Mouse (Mus musculus): Measurements from ENCODE around the gene Htt. TPM values are rescaled to one million over a fixed set of nuclear protein-coding genes. Genes with fewer than 3 reads are reported as not detected.
A peak's percentile ranks its signal among the peaks of the same experiment; 100 is the strongest.

Htt gene
- polyA plus RNA-seq, 1 experiment from 2014 or later = 13.5 TPM

DNA sequence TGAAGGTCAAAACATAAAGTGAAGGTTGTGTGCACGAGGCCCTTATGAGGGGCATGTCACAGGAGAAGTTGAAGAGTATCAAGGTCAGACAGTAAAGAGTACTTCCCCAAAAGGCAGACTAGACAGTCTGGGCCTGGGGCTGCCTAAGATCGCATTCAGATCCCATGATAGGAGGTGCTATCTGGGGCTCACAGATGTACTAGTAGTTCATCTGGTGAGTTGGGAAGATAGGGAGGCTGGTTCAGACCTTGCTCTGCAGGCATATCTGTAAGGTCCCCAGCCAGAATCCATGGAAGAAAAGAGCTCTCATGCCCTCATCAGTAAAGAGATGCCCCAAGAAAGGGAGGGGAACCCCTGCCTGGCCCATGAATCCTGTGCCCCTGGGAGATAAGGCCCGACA is 157.2 kb downstream of the Htt start:
- 79% methylated on average over 3 of the region's 3 CpGs for WGBS
- Histone ChIP-seq H3K4me3 (no peak overlapping the region), H3K9me3 (no peaks in the 10 kb centered on the region), H3K36me3 (no peaks in the 10 kb centered on the region; the same call in 1 of the 2 replicates), H3K27me3 (no peaks in the 10 kb centered on the region), H3K9ac (no peak overlapping the region), H3K4me2 (no peak overlapping the region), H3K27ac (no peak overlapping the region), H3K4me1 (no peaks in the 10 kb centered on the region)
- ATAC-seq (ENCODE audit: borderline replicate concordance, extremely low read depth, low FRiP score, low TSS enrichment) = no peak

DNA sequence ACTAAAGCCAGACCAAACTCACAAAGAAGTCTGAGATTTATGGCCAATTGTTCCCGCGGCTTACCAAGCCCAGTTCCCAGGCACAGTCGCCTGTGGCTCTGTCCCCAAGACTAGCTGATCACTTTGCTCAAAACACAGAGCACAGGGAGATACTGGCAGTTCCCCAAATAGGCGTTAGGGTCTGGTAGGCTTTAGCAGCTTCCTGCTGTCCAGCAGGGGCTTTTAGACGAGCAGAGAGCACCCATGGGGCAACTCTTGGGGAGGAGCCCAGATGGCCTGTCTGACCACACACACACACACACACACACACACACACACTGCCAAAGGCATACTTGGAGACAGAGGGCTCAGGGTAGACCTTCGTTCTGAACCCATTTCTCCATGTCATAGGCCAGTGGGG is 161.0 kb downstream of the Htt start:
- H3K9ac ChIP-seq = no peak overlapping the region
- WGBS = 68% methylated on average over 6 of the region's 6 CpGs
- no peaks in the 10 kb centered on the region for H3K27me3 ChIP-seq
- ATAC-seq (ENCODE audit: borderline replicate concordance, extremely low read depth, low FRiP score, low TSS enrichment) = no peak
- H3K4me2 ChIP-seq = no peak overlapping the region
- no peak overlapping the region for H3K4me3 ChIP-seq
- H3K27ac ChIP-seq = no peak overlapping the region
- H3K36me3 ChIP-seq = no peaks in the 10 kb centered on the region; the same call in 1 of the 2 replicates
- no peaks in the 10 kb centered on the region for H3K4me1 ChIP-seq
- H3K9me3 ChIP-seq = no peaks in the 10 kb centered on the region

- H3K4me3 ChIP-seq = no peak overlapping the region
- no peaks in the 10 kb centered on the region for H3K4me1 ChIP-seq
- H3K27ac ChIP-seq = no peak overlapping the region
- H3K4me2 ChIP-seq = no peak overlapping the region
- H3K27me3 ChIP-seq = no peaks in the 10 kb centered on the region
- no peak for ATAC-seq (ENCODE audit: borderline replicate concordance, extremely low read depth, low FRiP score, low TSS enrichment)
- WGBS = 91% methylated on average over 4 of the region's 4 CpGs
- H3K9me3 ChIP-seq = no peaks in the 10 kb centered on the region
- H3K36me3 ChIP-seq = no peaks in the 10 kb centered on the region; the same call in 1 of the 2 replicates
- no peak overlapping the region for H3K9ac ChIP-seq
These were observed 162.4 kb downstream of the Htt start for GRCm38 (mm10) chr5:34923920-34924319.

- Histone ChIP-seq H3K9me3 (no peaks in the 10 kb centered on the region), H3K4me2 (no peak overlapping the region), H3K4me3 (no peak overlapping the region), H3K27me3 (no peaks in the 10 kb centered on the region), H3K27ac (no peak overlapping the region), H3K9ac (no peak overlapping the region), H3K4me1 (no peaks in the 10 kb centered on the region), H3K36me3 (no peaks in the 10 kb centered on the region; the same call in 1 of the 2 replicates)
- ATAC-seq (ENCODE audit: borderline replicate concordance, extremely low read depth, low FRiP score, low TSS enrichment) = no peak
- WGBS = 77% methylated on average over 7 of the region's 7 CpGs
These were observed 163.0 kb downstream of the Htt start for GRCm38 (mm10) chr5:34924519-34924918.

- ATAC-seq (ENCODE audit: borderline replicate concordance, extremely low read depth, low FRiP score, low TSS enrichment) = no peak
- no peaks in the 10 kb centered on the region; the same call in 1 of the 2 replicates for H3K36me3 ChIP-seq
- H3K27me3 ChIP-seq = no peaks in the 10 kb centered on the region
- no peak overlapping the region for H3K27ac ChIP-seq
- H3K4me2 ChIP-seq = no peak overlapping the region
- no peak overlapping the region for H3K9ac ChIP-seq
- no peaks in the 10 kb centered on the region for H3K9me3 ChIP-seq
- peaks cover 23% of the 10 kb centered on the region for H3K4me1 ChIP-seq
- WGBS = 90% methylated on average over 4 of the region's 4 CpGs
- H3K4me3 ChIP-seq = no peak overlapping the region
These were observed 166.1 kb downstream of the Htt start for GRCm38 (mm10) chr5:34927648-34928047.

DNA sequence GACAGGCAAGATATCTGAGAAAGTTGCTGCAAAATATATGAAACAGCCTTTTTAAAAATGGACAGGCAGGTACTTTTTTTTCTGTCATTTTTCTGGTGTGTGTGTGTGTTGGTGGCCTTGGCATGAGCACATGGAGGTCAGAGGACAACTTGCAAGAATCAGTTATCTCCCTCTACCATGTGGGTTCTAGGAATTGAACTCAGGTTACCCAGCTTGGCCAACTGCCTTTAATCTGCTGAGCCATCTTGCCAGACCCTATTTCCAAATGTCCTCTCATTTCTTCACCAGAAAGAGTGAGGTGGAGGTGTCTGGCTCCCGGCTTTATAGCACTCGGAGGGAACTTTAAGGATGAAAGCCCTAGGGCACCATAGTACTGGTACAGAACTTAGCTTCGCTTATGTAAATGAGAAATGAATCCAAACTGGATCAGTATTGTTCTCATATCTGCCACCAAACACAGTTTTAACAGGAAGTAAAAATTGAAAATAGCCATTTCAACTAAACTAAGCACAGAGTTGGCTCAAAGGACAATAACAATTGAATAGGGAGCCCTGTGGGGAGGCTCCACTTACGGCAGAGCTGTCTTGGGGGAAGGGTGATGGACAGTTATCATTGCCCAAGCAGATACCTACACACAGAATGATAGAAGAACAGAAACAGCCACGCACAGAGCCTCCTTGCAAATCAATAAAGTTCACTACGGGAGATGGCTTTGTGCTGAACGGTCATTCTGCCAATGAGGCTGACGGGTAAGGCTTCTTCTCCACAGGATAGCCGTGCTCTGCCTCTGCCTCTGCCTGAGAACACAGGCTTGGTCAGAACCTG is 168.8 kb downstream of the Htt start:
- peaks cover 25% of the 10 kb centered on the region for H3K4me1 ChIP-seq
- no peak overlapping the region for H3K4me2 ChIP-seq
- no peaks in the 10 kb centered on the region for H3K36me3 ChIP-seq
- no peak overlapping the region for H3K9ac ChIP-seq
- WGBS = 90% methylated on average over 9 of the region's 9 CpGs
- no peak for ATAC-seq (ENCODE audit: borderline replicate concordance, extremely low read depth, low FRiP score, low TSS enrichment)
- H3K9me3 ChIP-seq = no peaks in the 10 kb centered on the region
- H3K27ac ChIP-seq = 0 out of 2 replicates have a peak overlapping the region, but pooled peaks have one; percentile 19
- no peak overlapping the region for H3K4me3 ChIP-seq
- H3K27me3 ChIP-seq = no peaks in the 10 kb centered on the region

- H3K9me3 ChIP-seq = no peaks in the 10 kb centered on the region
- ATAC-seq (ENCODE audit: borderline replicate concordance, extremely low read depth, low FRiP score, low TSS enrichment) = no peak
- H3K4me1 ChIP-seq = peaks cover 25% of the 10 kb centered on the region
- H3K27ac ChIP-seq = peak overlapping the region; percentile 86; the same call in 1 of the 2 replicates
- no peak overlapping the region for H3K4me3 ChIP-seq
- WGBS = 61% methylated on average over 2 of the region's 2 CpGs
- H3K27me3 ChIP-seq = no peaks in the 10 kb centered on the region
- no peaks in the 10 kb centered on the region for H3K36me3 ChIP-seq
- H3K9ac ChIP-seq = no peak overlapping the region
- no peak overlapping the region for H3K4me2 ChIP-seq
These were observed 169.6 kb downstream of the Htt start for GRCm38 (mm10) chr5:34931091-34931490.

GRCm38 (mm10) chr5:34931516-34932457 is 170.2 kb downstream of the Htt start:
- H3K36me3 ChIP-seq = no peaks in the 10 kb centered on the region
- H3K9ac ChIP-seq = no peak overlapping the region
- peaks cover 25% of the 10 kb centered on the region for H3K4me1 ChIP-seq
- no peaks in the 10 kb centered on the region for H3K27me3 ChIP-seq
- WGBS = 27% methylated on average over 11 of the region's 11 CpGs
- no peaks in the 10 kb centered on the region for H3K9me3 ChIP-seq
- peak overlapping the region; percentile 86 for H3K27ac ChIP-seq
- peak overlapping the region; percentile 17; the same call in 1 of the 2 replicates for H3K4me2 ChIP-seq
- no peak overlapping the region for H3K4me3 ChIP-seq
- ATAC-seq (ENCODE audit: borderline replicate concordance, extremely low read depth, low FRiP score, low TSS enrichment) = peak; percentile 40; the same call in 1 of the 2 replicates

- ATAC-seq (ENCODE audit: borderline replicate concordance, extremely low read depth, low FRiP score, low TSS enrichment) = no peak
- peak overlapping the region; percentile 86 for H3K27ac ChIP-seq
- 40% methylated on average over 4 of the region's 4 CpGs for WGBS
These were observed 170.9 kb downstream of the Htt start for GRCm38 (mm10) chr5:34932458-34932806.

DNA sequence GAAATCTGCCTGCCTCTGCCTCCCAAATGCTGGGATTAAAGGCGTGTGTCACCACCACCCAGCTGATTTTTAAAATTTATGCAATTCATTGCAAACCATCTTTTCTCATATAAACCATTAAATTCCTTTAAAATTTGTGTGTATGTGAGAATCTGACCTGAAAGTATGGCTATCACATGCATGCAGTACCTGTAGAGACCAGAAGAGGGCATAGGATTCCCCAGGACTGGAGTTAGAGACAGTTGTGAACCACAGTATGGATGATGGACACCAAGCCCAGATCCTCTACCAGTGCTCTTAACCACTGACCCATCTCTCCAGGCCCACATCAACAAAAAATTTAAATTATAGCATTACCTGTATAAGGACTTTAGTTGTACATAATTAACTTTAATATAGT is 171.9 kb downstream of the Htt start:
- no peak for ATAC-seq (ENCODE audit: borderline replicate concordance, extremely low read depth, low FRiP score, low TSS enrichment)
- H3K9ac ChIP-seq = no peak overlapping the region
- H3K27ac ChIP-seq = no peak overlapping the region
- H3K9me3 ChIP-seq = no peaks in the 10 kb centered on the region
- no peak overlapping the region for H3K4me2 ChIP-seq
- H3K27me3 ChIP-seq = no peaks in the 10 kb centered on the region
- H3K36me3 ChIP-seq = no peaks in the 10 kb centered on the region
- 89% methylated on average over 1 of the region's 1 CpGs for WGBS
- H3K4me1 ChIP-seq = peaks cover 25% of the 10 kb centered on the region
- no peak overlapping the region for H3K4me3 ChIP-seq

More at GRCm38 (mm10) chr5:34932458-34932806, 170.9 kb downstream of the Htt start:
- no peak overlapping the region for H3K4me3 ChIP-seq
- no peaks in the 10 kb centered on the region for H3K9me3 ChIP-seq
- no peaks in the 10 kb centered on the region for H3K27me3 ChIP-seq
- H3K36me3 ChIP-seq = no peaks in the 10 kb centered on the region
- no peak overlapping the region for H3K9ac ChIP-seq
- H3K4me1 ChIP-seq = peaks cover 25% of the 10 kb centered on the region
- 0 out of 2 replicates have a peak overlapping the region, but pooled peaks have one; percentile 17 for H3K4me2 ChIP-seq

GRCm38 (mm10) chr5:34941710-34942470 is 180.3 kb downstream of the Htt start:
- no peak overlapping the region for H3K27ac ChIP-seq
- no peak overlapping the region for H3K9ac ChIP-seq
- ATAC-seq (ENCODE audit: borderline replicate concordance, extremely low read depth, low FRiP score, low TSS enrichment) = no peak
- no peak overlapping the region for H3K4me3 ChIP-seq
- H3K36me3 ChIP-seq = no peaks in the 10 kb centered on the region
- no peak overlapping the region for H3K4me2 ChIP-seq
- no peaks in the 10 kb centered on the region for H3K9me3 ChIP-seq
- H3K27me3 ChIP-seq = no peaks in the 10 kb centered on the region
- H3K4me1 ChIP-seq = no peaks in the 10 kb centered on the region
- 58% methylated on average over 10 of the region's 10 CpGs for WGBS
